Mouse (Mus musculus) cortical plate, adult 2 months (tissue): ENCODE measurements around the gene Pcbp4.

ENCODE experiments used
- CTCF ChIP-seq: fragments of 200-500 bp; IDR thresholded peaks from 2 replicates; pipeline ENCODE4 v1.5.1; 2011; ENCODE audit warnings: mild to moderate bottlenecking, control low read depth, low read length; ENCODE audit not compliant: insufficient read depth; ENCODE audit errors: extremely low read depth
- POLR2A ChIP-seq: fragments of 200-500 bp; IDR thresholded peaks from 2 replicates; pipeline ENCODE4 v1.6.1; 2011; ENCODE audit warnings: mild to moderate bottlenecking, low read length, control low read depth; ENCODE audit not compliant: insufficient read depth; ENCODE audit errors: extremely low read depth

DNA sequence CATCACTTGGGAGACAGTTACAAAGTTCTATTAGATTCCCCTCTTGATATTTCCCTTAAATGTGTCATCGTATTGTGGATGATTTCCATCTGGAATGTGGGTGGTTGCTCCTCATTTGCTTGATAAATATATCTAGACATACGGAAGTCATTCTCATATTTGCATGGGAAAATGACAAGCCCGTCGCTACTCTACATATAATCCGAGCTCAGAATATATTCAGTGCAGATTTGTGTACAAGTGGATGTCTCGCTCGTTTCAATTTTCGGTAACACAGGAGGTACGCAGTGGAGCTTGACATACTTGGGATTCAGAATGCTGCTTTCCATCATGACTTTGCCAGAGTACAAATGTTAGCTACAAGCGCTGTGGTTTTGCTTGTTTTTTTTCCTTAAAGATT is 56.3 kb downstream of the Pcbp4 start:
- TF ChIP-seq CTCF (no peak), POLR2A (no peak)
